Mouse (Mus musculus) kidney, adult 8-10 months (tissue): ENCODE data around the gene Apol7e.
A peak's percentile ranks its signal among the peaks of the same experiment; 100 is the strongest.
"Not testable (repeated sequence)": the region's sequence is repeated elsewhere in the genome, so short reads cannot be mapped to it uniquely, and the experiment has no call there.

Experiments used
- DNase-seq, 2 experiments: peaks; one replicate each; pipeline ENCODE4 v3.0.0; 2022

The Apol7e gene

DNA sequence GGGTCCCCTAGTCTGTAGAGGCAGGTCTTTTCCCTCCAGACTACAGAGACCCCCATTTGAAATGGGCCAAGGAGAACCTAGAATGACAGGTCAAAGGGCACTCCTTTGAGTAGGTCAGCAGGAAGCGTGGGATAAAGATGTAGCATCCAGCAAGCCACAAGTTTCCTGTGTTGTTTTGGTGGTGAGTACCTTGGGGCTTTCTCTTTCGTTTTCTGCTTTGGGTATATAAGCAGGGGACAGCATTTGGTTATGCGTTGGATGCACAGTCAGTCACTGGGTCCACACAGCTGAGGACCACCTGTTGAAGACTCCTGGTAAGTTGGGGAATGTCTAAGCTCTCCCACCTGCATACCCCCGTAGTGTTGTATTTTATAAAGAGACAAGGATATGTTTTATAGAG is at the start of gene Apol7e:
Gene Apol7e (plus strand): TSS at position 202 of the 400 bp plus-strand sequence.
- not testable (repeated sequence) for DNase-seq

DNA sequence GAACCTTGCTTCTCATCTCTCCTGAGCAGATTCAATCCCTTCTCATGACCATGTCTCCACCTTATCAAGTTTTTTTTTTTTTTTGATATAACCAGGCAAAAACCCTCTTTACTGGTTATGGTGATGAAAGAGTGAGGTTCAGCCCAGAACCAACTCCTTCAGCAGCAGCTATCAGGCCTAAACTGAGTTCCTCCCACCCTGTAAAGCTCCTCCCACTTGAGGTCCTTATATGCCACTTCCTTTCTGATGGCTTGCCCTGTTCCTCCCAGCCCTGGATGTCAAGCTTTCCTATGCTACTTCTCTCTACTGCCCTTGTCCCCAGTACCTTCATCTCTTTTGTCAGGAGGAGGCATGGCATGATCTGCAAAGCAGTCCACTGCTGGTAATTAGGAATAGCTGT is 47.5 kb upstream of the Apol7e start:
- DNase-seq: not testable (repeated sequence)

DNA sequence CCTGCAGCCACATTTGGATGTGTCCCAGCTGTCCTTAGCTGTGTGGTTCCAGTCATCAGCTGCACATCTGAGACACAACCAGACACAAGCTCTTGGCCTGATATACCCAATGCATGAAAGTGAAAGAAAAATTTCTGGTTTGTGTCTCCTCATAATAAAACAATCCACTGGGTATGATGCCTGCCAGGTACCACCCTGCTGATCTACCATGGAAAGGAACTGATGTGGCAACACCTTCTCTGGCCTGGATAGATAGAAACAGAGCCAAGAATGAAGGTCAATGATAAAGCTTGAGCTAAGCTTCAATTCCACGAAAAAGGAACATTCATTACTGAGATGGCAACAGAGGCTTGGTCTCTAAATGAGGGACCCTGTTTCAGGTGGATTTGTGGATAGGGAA is 38.9 kb upstream of the Apol7e start:
- DNase-seq: not testable (repeated sequence)

DNA sequence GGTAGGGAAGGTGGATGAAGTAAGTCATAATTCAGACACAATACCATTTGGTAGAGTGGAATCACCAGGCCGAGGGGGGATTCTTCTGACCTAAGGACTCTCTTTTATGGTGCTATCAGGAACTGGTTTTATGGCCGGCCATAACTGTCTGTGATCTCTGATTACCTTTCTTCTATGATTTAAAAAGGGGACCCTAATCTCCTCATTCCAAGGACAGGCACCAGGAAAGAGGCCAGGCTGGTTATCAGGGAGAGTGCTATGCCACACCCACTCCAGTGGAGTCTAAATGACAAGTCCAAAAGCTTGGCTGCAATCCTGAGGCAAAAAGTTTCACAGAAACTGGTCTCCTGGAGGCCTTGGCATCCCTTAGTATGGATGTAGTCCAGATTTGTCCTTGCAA is 36.8 kb upstream of the Apol7e start:
- DNase-seq: not testable (repeated sequence)

DNA sequence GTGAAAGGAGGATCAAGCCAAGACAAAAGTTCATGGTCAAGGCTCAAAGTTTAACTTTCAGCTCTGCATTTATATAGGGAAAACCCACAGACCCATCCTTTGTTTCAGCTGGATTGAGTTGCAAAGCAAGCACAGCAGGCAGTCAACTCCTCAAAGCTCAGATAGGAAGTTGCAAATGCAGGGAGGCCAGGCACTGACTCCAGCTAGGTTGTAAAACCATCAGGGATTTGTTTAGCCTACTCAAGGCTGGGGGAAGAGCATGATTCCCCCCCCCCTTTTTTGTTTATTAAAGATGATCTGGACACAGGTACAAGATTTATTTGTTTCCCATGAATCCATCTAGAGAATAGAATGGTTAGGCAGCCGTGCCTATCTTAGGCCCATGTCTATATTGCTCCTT is 24.6 kb upstream of the Apol7e start:
- not testable (repeated sequence) for DNase-seq

DNA sequence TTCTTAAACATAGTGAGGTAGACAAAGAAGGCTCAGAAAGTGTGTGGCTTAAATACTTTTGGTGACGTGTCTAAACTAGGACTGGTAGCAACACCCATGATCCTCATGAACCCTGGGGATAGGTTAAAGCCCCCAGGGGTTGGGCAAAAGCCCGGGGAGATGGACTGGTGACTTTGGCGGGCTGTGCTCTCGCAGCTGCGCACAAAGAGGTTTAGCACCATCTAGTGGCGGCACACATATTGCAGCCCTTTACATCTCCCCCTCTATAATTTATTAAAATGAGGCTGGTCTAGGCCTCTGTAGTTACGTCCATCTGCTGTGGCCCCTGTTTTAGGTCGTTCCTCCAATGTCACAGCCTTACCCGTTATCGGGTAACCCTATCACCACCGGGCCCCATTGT is 14.7 kb upstream of the Apol7e start:
- DNase-seq: peak; percentile 0 to 47

DNA sequence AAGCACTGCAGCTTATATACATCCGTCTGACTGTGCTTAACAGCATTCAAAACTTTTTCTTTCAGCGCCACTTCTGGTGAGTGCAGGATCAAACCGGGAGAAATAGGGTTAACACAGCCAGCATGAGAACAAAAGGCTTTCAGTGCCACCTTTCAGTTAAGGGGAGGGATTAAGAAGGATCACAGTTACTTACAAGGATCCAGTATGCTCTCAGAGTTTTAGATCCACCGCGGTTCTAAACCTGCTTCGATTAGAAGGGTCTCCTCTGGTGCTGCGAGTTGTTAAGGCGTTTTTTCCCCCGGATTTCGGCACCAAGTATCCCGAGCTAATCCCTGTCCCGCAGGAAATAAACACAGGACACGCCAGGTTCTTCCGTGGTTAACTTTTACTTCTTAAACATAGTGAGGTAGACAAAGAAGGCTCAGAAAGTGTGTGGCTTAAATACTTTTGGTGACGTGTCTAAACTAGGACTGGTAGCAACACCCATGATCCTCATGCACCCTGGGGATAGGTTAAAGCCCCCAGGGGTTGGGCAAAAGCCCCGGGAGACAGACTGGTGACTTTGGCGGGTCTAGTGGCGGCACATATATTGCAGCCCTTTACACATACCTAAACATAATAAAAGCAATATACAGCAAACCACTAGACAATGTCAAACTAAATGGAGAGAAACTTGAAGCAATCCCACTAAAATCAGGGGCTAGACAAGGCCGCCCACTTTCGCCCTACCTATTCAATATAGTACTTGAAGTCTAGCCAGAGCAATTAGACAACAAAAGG is 6.9 kb upstream of the Apol7e start:
- not testable (repeated sequence) for DNase-seq

DNA sequence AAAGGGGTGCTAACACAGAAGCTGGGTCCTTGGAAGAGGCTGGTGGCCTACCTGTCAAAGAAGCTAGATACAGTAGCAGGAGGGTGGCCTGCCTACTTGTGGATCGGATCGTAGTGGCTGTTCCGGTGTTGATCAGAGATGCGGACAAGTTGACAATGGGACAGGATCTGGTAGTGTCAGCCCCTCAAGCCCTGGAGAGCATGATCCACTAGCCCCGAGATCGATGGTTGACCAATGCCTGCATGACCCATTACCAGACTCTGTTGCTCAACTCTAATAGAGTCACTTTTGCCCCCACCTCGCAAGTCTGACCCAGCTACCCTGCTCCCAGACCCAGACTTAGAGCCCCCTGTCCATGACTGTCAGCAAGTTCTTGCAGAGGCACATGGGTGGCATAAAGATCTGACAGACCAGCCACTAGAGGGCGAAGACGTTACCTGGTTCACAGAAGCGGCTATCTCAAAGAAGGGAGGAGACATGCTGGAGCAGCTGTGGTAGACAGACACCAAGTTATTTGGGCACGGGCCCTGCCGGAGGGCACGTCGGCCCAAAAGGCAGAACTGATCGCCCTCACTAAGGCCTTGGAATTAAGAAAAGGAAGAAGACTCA is 3.9 kb upstream of the Apol7e start:
- DNase-seq: peak in 1 of 2 experiments; percentile 17

DNA sequence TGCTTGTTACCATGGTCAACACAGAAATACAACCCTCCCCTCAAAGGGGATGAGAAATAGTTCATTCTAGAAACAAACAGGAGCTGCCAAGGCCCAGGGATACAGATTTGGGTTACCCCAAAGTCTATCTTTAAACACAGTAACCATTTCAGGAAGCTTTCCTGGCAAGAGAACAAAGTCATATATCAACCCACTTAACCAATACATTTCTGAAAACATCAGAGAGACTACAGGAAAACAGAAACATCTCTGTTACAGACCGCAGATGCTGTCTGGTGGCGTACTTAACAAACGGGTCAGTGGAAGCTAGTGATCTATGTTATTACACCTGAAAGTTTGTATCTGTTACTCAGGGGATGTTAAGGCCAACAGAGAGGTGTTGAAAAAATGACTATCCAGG is 6.6 kb downstream of the Apol7e start:
- DNase-seq: not testable (repeated sequence)

DNA sequence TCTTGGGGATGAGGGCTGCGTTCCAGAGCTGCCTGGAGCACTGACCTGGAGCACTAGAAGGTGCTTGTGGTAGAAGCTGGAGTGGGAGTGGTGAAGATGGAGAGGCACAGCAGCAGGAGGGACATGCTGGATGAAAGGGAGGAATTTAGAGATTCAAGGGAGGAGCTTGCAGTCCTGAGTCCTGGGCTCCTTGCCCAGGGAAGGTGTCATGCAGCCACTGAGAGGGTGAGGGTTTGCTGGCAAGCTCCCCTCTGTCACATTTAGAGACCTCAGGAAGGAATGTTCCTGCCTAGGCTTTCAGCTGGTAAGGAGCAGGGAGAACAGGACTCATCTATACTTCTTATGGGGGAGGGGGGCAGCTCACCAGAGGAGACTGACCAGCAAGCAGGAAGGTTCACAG is 10.3 kb downstream of the Apol7e start:
- not testable (repeated sequence) for DNase-seq

DNA sequence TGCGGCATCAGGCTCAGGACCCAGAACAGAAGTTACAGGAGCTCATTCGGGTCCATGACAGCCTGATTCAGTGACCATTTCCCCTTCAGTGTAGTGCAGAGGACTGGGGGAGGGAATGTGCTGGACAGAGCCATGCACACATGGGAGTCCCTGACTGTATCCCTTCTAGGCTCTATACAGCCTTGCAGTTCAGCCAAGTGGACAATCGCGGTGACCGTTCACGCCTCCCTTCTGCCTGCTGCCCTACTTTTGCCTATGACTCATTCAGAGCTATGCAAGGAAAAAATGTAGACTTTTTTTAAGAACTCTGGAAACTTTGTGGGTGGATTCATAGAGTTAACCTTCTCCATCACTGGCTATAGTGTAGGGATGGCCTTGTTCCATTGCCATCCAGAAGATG is 19.6 kb downstream of the Apol7e start:
- DNase-seq: not testable (repeated sequence)

DNA sequence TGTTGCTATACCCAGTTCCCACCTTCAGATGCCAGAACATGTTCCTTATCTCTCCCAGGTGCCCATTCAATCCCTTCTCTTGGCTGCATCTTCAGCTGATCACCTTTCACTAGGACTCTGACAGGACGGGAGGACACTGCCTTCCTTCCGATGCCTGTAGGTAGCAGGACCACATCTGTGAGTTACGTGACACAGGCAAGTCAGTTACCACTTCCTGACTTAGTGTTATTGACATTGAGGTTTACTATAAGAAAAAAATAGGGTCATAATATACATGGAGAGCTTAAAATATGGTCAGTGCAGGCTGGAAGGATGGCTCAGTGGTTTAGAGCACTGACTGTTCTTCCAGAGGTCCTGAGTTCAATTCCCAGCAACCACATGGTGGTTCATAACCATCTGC is 22.9 kb downstream of the Apol7e start:
- not testable (repeated sequence) for DNase-seq

DNA sequence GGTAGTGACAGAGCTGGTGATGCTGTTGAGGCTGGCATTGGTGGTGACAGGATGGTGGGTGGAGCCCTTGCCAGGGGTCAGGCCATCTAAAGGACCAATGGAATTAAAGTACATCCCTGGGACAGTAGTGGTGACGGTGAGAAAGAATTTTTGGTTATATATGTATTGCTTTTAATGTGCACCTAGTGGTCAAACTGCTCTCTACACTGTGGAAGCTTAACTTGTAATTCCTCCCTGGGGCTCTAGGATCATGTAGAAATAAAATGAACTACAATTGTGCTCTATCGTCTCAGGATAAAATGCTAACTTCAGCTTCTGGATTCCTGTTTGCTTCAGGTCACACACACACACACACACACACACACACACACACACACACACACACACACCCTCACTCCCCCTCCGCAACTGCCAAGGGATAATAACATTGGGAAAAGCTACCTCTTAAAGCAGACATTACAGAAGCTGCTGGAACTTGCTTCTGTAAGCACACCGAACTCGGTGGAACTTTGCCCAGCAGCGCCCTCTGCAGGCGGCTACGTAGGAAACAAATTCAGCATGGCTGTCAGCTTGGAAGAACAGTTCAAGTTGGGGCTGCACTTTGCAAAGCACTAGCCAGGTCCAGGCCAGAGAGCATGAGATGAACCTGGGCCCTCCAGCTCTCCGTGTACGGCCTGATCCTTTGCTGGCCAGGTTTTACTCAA is 25.7 kb downstream of the Apol7e start:
- DNase-seq: not testable (repeated sequence)

DNA sequence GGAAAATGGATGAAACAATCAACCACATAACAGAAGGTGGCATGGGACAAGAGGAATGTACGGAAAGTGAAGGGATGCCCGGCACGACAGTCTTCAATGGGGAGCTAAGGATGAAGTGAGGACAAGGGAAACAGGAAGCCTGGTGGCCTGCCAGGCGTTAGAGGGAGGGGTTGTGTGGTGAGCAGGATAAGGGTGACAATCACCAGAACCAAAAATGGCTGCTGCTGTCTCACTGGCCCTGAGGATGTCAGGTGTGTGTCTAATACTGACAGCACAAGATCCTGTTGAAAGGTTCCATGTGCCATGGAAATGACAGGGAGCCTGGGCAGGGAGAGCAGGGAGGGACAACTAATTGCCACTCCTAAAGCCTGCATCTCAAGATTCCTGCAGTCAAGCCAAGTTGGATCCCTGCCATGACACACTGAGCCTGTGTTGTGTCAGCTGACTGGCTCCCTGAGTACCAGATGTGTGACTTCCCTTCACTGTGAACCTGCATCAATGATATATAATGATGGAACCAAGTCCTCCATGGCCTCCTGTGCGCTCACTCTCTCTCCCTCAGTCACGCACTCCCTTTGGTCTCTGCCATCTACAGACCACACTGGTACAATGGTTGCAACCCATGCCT is 26.9 kb downstream of the Apol7e start:
- DNase-seq: not testable (repeated sequence)

DNA sequence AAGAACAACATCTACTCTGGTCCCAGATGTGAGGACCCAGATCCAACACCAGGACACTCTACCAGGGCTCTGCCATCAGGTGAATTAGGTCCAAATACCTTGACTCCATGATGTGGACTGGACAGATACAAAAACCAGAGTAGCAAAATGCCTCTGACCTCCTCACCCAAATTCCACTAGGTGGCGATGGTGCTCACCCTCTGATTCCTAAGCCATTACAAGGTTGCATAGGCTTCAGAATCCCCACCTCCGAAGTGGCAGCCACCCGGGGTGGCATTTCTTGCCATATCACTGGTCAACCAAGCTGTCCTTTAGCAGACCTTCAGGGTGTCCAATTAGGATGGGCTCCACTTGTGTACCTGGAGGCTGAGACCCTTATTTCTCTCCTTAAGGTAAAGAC is 28.5 kb downstream of the Apol7e start:
- not testable (repeated sequence) for DNase-seq

DNA sequence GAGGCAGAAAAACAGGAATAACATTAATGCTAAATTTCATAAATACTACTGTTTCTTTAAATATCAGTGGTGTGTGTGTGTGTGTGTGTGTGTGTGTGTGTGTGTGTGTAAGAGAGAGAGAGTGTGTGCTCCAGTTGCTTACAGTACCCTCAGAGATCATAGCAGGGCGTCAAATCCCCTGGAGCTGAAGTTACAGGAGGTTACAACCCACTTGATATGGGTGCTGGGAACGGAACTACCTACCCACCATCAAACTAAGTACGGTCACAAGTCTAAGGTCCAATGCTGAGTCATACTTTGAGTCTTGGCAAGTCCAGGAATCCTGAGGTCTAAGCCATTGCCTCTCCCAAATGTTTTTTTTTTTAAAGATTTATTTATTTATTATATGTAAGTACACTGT is 29.1 kb downstream of the Apol7e start:
- not testable (repeated sequence) for DNase-seq

DNA sequence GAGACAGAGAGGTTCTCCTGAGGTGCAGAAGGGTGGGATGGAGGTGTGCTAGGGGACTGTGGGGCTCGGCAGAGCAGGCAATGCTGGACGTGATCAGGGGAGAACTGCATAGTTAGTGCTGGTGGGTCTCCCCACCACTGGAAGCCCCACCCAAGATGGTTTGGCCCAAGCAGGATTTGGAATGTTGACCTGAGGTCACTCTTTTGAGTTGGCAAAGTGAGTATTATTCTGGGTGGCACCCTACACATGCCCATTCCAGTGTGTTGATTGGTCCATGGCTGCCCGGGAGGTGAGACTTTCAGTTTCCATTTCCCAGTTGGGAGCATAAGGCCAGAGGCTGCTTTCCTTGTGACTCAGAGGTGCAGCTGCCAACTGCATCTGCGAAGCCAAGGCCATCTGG is 30.1 kb downstream of the Apol7e start, which contains the start of gene Apol9b:
Gene Apol9b (plus strand): TSS at position 301 of the 400 bp plus-strand sequence.
- DNase-seq: not testable (repeated sequence)

DNA sequence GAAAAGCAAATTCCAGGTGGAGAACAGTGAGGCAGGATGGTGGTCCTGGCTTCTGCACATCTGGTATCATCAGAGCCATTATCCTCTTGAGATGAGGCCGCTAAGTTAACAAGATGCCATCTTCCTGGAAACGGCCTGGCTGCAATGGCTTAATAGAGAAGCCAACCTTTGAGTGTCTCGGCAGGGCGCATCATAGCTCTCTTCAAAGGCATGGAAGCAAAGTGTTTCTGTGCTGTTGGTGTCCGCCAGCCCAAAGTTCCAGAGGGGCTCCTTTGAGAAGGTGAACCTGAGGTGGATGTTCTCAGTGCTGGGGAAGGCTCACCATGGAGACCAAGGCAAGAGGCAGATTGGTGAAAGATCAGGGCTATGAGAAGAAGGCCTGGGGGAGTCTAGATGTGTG is 32.9 kb downstream of the Apol7e start:
- no peak for DNase-seq

DNA sequence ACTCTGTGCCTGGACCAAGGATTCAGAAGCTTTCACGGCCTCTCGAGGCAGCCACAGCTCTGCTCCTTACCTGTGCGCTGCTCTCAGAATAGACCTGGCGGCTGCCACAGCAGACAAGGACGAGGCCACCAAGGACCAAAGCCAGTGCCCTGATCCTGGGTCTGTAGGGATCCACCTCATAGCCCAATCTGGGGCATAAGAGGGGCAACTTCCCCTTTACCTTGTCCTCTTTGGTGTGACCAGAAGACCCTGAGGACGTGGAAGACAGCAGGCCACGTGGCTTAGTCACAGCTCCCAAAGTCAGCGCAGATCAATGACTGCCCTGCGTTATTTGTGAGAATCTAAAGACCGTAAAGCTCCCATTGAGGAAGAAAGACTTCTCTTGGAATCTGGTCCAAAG is 34.2 kb downstream of the Apol7e start:
- DNase-seq: not testable (repeated sequence)

DNA sequence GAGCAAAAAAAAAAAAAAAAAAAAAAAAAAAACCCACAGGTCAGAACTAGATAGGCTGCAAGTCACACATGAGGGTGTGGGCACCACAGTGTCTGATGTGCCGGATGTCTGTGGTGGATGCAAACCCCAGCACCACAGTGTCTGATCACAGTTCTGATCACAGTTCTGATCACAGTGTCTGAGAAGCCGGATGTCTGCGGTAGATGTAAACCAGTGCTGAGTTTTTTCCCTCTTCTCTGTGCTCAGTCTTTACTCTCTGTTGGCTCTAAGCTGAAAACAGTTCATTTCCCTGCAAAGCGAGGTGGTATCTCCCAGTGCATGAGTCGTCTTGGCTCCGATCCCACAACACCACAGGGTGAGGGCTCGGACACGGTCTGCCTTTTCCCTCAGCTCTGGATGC is 34.7 kb downstream of the Apol7e start:
- DNase-seq: not testable (repeated sequence)

DNA sequence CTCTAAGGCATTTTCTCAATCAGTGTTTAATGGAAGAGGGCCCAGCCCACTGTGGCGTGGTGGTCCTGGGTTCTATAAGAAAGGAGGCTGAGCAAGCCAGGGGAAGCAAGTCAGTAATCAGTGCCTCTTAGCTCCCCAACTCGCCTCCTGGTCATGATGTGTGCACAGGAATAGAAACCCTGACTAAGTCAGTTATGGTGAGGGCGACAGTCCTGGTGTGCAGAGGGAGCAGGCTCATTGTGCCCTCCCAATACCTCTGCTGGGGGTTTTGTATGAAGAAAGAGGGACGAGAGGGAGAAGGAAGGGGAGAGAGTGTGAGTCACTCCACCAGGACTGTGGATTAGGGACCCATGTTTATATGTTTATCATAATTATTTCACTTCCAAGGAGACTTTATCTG is 35.2 kb downstream of the Apol7e start:
- DNase-seq: not testable (repeated sequence)

DNA sequence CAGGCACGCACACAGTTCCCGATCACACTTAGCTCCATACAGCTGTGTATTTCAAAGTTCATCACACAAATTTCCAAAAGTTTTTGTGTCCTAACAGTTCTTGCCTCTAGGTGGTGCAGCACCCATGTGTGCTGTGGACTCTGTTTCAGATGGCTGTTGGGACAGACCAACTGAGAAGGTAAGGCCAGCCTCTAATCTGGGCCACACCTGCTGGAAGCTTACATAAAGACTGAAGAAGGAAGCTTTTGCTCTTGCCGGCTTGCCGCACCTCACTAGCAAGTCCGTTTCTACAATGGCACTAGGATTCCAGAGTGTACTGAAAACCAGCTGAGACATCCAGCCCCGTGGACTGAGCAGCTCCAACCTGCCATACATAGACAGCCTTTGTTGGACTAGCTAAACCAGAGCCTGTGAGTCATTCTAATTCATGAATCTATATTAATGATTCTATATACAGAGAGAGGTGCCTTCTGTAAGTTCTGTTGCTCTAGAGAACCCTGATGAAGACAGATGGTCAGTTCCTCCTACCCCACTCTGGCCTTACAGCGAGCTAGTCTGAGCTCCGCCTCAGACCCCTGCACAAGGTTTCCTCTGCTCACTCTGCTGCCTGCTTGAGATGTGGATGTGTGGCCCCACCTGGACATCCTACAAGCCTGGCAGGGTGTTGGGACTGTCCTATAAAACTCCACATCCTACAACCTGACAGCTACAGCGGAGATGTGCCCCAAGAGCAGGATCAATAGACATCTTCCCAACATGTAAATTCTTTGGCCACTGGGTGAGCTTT is 42.0 kb downstream of the Apol7e start:
- DNase-seq: no peak
